Mouse (Mus musculus) lung, postnatal 0 days (tissue): ENCODE measurements at regions not wholly inside any gene's neighbourhood (a gene's known extent, or its start where the extent isn't known, plus 50 kb on each side); places are given as distances from the start of the nearest gene placed in this dataset.

ENCODE experiments used
- CTCF ChIP-seq: IDR thresholded peaks from 2 replicates; pipeline ENCODE4 v1.5.1; 2016; ENCODE audit warnings: antibody characterized with exemption, mild to moderate bottlenecking
- EP300 ChIP-seq: IDR thresholded peaks from 2 replicates; pipeline ENCODE4 v1.6.1; 2016; ENCODE audit warnings: antibody characterized with exemption, mild to moderate bottlenecking, control low read depth

- TF ChIP-seq CTCF (no peak), EP300 (no peak)
These were observed 361.0 kb downstream of the Ptprc start for GRCm38 (mm10) chr1:137814556-137814955.
